Mouse (Mus musculus): ENCODE measurements around the gene Dnah14. TPM values are rescaled to one million over a fixed set of nuclear protein-coding genes. Genes with fewer than 3 reads are reported as not detected.

Dnah14 gene
- total and polyA plus RNA-seq, 3 experiments = 0.03 to 0.98 (median 0.74) TPM

DNA sequence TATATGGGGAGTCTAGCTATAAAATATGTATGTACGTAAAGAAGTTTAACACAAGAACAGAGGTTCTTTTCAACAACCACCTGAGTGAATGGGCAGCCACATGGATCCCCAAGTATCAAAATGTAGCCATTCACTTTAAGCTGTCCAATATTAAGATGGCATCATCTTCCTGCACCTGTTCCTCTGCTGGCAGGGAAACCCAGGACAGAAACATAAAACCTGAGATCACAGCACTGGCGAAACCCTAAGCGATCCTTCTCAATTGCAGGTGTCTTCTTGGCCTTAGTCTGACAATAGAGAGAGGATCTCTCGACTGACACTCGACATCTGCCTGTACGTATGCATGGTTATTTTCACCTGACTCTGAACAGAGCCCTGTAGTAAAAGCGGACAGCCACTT is 250.4 kb downstream of the Dnah14 start:
- TF ChIP-seq USF2 (conservative IDR thresholded peaks at IDR 0.05; ENCODE audit: low read depth, low read length) (no peak), CTCF (conservative IDR thresholded peaks at IDR 0.05 in 1 of 2, IDR thresholded peaks at IDR 0.05 in 1 of 2; ENCODE audit: low read depth in 2 of 2, low read length in 2 of 2) (no peak), HCFC1 (IDR thresholded peaks at IDR 0.05; ENCODE audit: low read depth, low read length) (no peak), ZC3H11A (IDR thresholded peaks at IDR 0.05; ENCODE audit: low read depth, low read length) (no peak), USF1 (IDR thresholded peaks at IDR 0.05; ENCODE audit: low read depth, low read length) (no peak), RAD21 (IDR thresholded peaks at IDR 0.05; ENCODE audit: low read depth, low read length) (no peak), ZNF384 (IDR thresholded peaks at IDR 0.05; ENCODE audit: low read depth, low read length) (no peak), SIN3A (IDR thresholded peaks at IDR 0.05; ENCODE audit: low read length) (no peak), MAZ (IDR thresholded peaks at IDR 0.05; ENCODE audit: low read depth, low read length) (no peak)
- H3K9ac ChIP-seq (ENCODE audit: insufficient read depth, low read depth) = no peak overlapping the region
- no peak overlapping the region for H3K4me3 ChIP-seq (replicated peaks in 1 of 3; ENCODE audit: low read depth in 2 of 3, low read length in 2 of 3, poor library complexity in 1 of 3)
- H3K4me2 ChIP-seq (ENCODE audit: insufficient read depth, low read depth, poor library complexity, severe bottlenecking) = no peak overlapping the region
- in situ Hi-C loops (cut with MboI; ENCODE audit: low pct_ligation_motif_present, low pct_unique_long_range_greater_than_20kb, low sequenced_read_pairs) = no loop called here
- no peaks in the 10 kb centered on the region for H3K27me3 ChIP-seq (replicated peaks)
- no peak overlapping the region for H3K27ac ChIP-seq (ENCODE audit: insufficient read depth, low read depth)
- no peak for DNase-seq (ENCODE audit: extremely low read depth)
- dilution Hi-C loops (cut with MboI; ENCODE audit: extremely low pct_ligation_motif_present, extremely low pct_unique_long_range_greater_than_20kb, low sequenced_read_pairs) = no loop called here
- H3K79me2 ChIP-seq (replicated peaks; ENCODE audit: control insufficient read depth, extremely low read depth, insufficient read depth, poor library complexity, severe bottlenecking) = no peaks in the 10 kb centered on the region
- H3K4me1 ChIP-seq (ENCODE audit: control insufficient read depth in 1 of 2, insufficient read depth in 2 of 2) = no peaks in the 10 kb centered on the region
- H3K36me3 ChIP-seq (replicated peaks in 1 of 2; ENCODE audit: control insufficient read depth in 1 of 2, insufficient read depth in 1 of 2, low read length in 1 of 2) = peaks cover 72 to 89% of the 10 kb centered on the region in 2 experiments
- no peaks in the 10 kb centered on the region for H3K9me3 ChIP-seq (replicated peaks; ENCODE audit: low read length)

DNA sequence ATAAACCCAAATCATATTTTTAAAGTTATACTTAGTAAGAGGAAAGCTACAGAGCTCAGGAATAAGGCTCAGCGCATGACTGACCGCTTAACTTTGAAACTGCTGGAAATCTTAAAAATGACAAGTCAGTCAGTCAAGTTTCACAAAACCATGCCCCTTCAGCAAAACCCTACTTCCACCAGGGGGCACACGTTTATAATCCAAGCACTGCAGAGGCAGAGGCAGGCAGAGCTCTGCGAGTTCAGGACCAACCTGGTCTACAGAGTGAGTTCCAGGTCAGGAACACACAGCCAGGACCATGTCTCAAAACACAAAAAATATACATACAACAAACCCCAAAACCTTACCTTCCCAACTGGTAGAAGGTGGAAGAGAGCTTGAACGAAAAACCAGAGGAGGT is 252.0 kb downstream of the Dnah14 start:
- Histone ChIP-seq H3K4me1 (ENCODE audit: control insufficient read depth in 1 of 2, insufficient read depth in 2 of 2) (no peaks in the 10 kb centered on the region), H3K27ac (ENCODE audit: insufficient read depth, low read depth) (no peak overlapping the region), H3K4me3 (replicated peaks in 1 of 3; ENCODE audit: low read depth in 2 of 3, low read length in 2 of 3, poor library complexity in 1 of 3) (no peak overlapping the region), H3K27me3 (replicated peaks) (no peaks in the 10 kb centered on the region), H3K9me3 (replicated peaks; ENCODE audit: low read length) (no peaks in the 10 kb centered on the region), H3K9ac (ENCODE audit: insufficient read depth, low read depth) (no peak overlapping the region), H3K79me2 (replicated peaks; ENCODE audit: control insufficient read depth, extremely low read depth, insufficient read depth, poor library complexity, severe bottlenecking) (peaks cover 10% of the 10 kb centered on the region), H3K36me3 (replicated peaks in 1 of 2; ENCODE audit: control insufficient read depth in 1 of 2, insufficient read depth in 1 of 2, low read length in 1 of 2) (peaks cover 71 to 88% of the 10 kb centered on the region in 2 experiments), H3K4me2 (ENCODE audit: insufficient read depth, low read depth, poor library complexity, severe bottlenecking) (no peak overlapping the region)
- TF ChIP-seq TCF12 (IDR thresholded peaks at IDR 0.05; ENCODE audit: low read depth, low read length) (no peak), RAD21 (IDR thresholded peaks at IDR 0.05; ENCODE audit: low read depth, low read length) (peak; percentile 55), SMC3 (IDR thresholded peaks at IDR 0.05; ENCODE audit: low read depth, low read length) (peak; percentile 71), CTCF (conservative IDR thresholded peaks at IDR 0.05 in 1 of 2, IDR thresholded peaks at IDR 0.05 in 1 of 2; ENCODE audit: low read depth in 2 of 2, low read length in 2 of 2) (peak in 1 of 2 experiments; percentile 69; a peak in 2 of 4 replicates)
- dilution Hi-C loops (cut with MboI; ENCODE audit: extremely low pct_ligation_motif_present, extremely low pct_unique_long_range_greater_than_20kb, low sequenced_read_pairs) (no loop called here), in situ Hi-C loops (cut with MboI; ENCODE audit: low pct_ligation_motif_present, low pct_unique_long_range_greater_than_20kb, low sequenced_read_pairs) (no loop called here)
- DNase-seq (ENCODE audit: extremely low read depth) = peak; percentile 45

DNA sequence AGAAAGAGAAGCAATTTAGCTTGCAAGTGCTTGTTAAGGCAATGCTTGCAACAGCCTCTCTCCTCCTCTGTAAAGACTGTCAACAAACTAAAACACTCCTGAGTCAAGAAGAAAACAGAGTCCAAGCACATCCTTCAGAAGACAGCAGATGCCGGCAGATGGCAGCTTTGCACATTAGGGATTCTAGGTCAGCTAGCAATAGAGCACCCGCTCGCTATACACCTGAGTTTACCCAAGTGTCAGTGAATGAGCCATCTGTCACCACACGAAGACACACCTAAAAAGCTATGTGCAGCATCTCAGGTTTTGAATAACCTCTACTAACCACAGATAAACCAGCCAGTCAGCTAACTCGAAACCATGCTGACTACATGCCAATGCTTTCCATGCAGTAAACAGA is 256.4 kb downstream of the Dnah14 start:
- Histone ChIP-seq H3K79me2 (replicated peaks; ENCODE audit: control insufficient read depth, extremely low read depth, insufficient read depth, poor library complexity, severe bottlenecking) (peaks cover 35% of the 10 kb centered on the region), H3K9ac (ENCODE audit: insufficient read depth, low read depth) (no peak overlapping the region), H3K36me3 (replicated peaks in 1 of 2; ENCODE audit: control insufficient read depth in 1 of 2, insufficient read depth in 1 of 2, low read length in 1 of 2) (peaks cover 75 to 85% of the 10 kb centered on the region in 2 experiments), H3K4me1 (ENCODE audit: control insufficient read depth in 1 of 2, insufficient read depth in 2 of 2) (no peaks in the 10 kb centered on the region), H3K27ac (ENCODE audit: insufficient read depth, low read depth) (no peak overlapping the region), H3K4me3 (replicated peaks in 1 of 3; ENCODE audit: low read depth in 2 of 3, low read length in 2 of 3, poor library complexity in 1 of 3) (no peak overlapping the region), H3K9me3 (replicated peaks; ENCODE audit: low read length) (no peaks in the 10 kb centered on the region), H3K27me3 (replicated peaks) (no peaks in the 10 kb centered on the region), H3K4me2 (ENCODE audit: insufficient read depth, low read depth, poor library complexity, severe bottlenecking) (no peak overlapping the region)
- in situ Hi-C loops (cut with MboI; ENCODE audit: low pct_ligation_motif_present, low pct_unique_long_range_greater_than_20kb, low sequenced_read_pairs) (no loop called here), dilution Hi-C loops (cut with MboI; ENCODE audit: extremely low pct_ligation_motif_present, extremely low pct_unique_long_range_greater_than_20kb, low sequenced_read_pairs) (no loop called here)
- no peak for TF ChIP-seq CTCF (conservative IDR thresholded peaks at IDR 0.05 in 1 of 2, IDR thresholded peaks at IDR 0.05 in 1 of 2; ENCODE audit: low read depth in 2 of 2, low read length in 2 of 2)
- no peak for DNase-seq (ENCODE audit: extremely low read depth)

Measured in CH12.LX (cell line).